Mouse (Mus musculus) myocyte (in vitro differentiated cells): ENCODE measurements around the gene Slc17a3. TPM values are rescaled to one million over a fixed set of nuclear protein-coding genes. Genes with fewer than 3 reads are reported as not detected.

Experiments
- H3K27me3 ChIP-seq: one replicate; pipeline ENCODE4 v1.6.1; 2011; ENCODE audit not compliant: control insufficient read depth, insufficient read depth, insufficient read length
- H3K36me3 ChIP-seq: one replicate; pipeline ENCODE4 v1.6.1; 2011; ENCODE audit not compliant: control insufficient read depth, insufficient read depth
- H3K4me2 ChIP-seq: one replicate; pipeline ENCODE4 v1.6.1; 2011; ENCODE audit warnings: low read depth, control low read depth
- H3K4me3 ChIP-seq: one replicate; pipeline ENCODE4 v1.5.1; 2011; ENCODE audit warnings: mild to moderate bottlenecking, control low read depth, moderate library complexity
- H3K79me2 ChIP-seq: one replicate; pipeline ENCODE4 v1.6.1; 2011; ENCODE audit not compliant: control insufficient read depth, insufficient read depth
- H3ac ChIP-seq: one replicate; pipeline ENCODE4 v1.6.1; 2011; ENCODE audit not compliant: control insufficient read depth, insufficient read length
- CEBPB ChIP-seq: IDR thresholded peaks from 2 replicates; pipeline ENCODE4 v1.6.1; 2011; ENCODE audit warnings: mild to moderate bottlenecking, moderate library complexity; ENCODE audit not compliant: poor library complexity, insufficient read depth, severe bottlenecking
- E2F4 ChIP-seq: IDR thresholded peaks from one replicate; pipeline ENCODE4 v1.6.1; 2011; ENCODE audit warnings: mild to moderate bottlenecking, control low read depth, moderate library complexity; ENCODE audit not compliant: insufficient read depth
- MAX ChIP-seq: IDR thresholded peaks from one replicate; pipeline ENCODE4 v1.6.1; 2011; ENCODE audit warnings: low read depth, mild to moderate bottlenecking, control low read depth
- MYOD1 ChIP-seq, 3 experiments: IDR thresholded peaks; one replicate each; pipeline ENCODE4 v1.6.1; 2011; ENCODE audit warnings: control low read depth in 2 of 3, low read depth in 2 of 3, mild to moderate bottlenecking in 2 of 3, moderate library complexity in 1 of 3; ENCODE audit not compliant: insufficient read length in 2 of 3, control insufficient read depth in 1 of 3
- MYOG ChIP-seq, 3 experiments: IDR thresholded peaks; one replicate each; pipeline ENCODE4 v1.6.1; 2011; ENCODE audit warnings: control low read depth in 2 of 3, low read depth in 2 of 3, mild to moderate bottlenecking in 2 of 3; ENCODE audit not compliant: insufficient read length in 2 of 3, control insufficient read depth in 1 of 3, insufficient read depth in 1 of 3
- POLR2A ChIP-seq: IDR thresholded peaks from one replicate; pipeline ENCODE4 v1.6.1; 2011; ENCODE audit warnings: low read depth, mild to moderate bottlenecking, control low read depth, moderate library complexity; ENCODE audit not compliant: insufficient read length
- POLR2AphosphoS2 ChIP-seq: IDR thresholded peaks from one replicate; pipeline ENCODE4 v1.6.1; 2011; ENCODE audit warnings: low read depth, control low read depth; ENCODE audit not compliant: insufficient read length
- REST ChIP-seq: IDR thresholded peaks from one replicate; pipeline ENCODE4 v1.6.1; 2011; ENCODE audit warnings: mild to moderate bottlenecking, control low read depth, moderate library complexity; ENCODE audit not compliant: insufficient read depth, insufficient read length
- SRF ChIP-seq: IDR thresholded peaks from one replicate; pipeline ENCODE4 v1.6.1; 2011; ENCODE audit warnings: low read depth; ENCODE audit not compliant: control insufficient read depth, insufficient read length
- TCF12 ChIP-seq: IDR thresholded peaks from one replicate; pipeline ENCODE4 v1.6.1; 2011; ENCODE audit warnings: mild to moderate bottlenecking, control low read depth; ENCODE audit not compliant: poor library complexity, insufficient read depth, severe bottlenecking
- TCF3 ChIP-seq: IDR thresholded peaks from one replicate; pipeline ENCODE4 v1.6.1; 2011; ENCODE audit warnings: low read depth, control low read depth; ENCODE audit not compliant: insufficient read length
- USF1 ChIP-seq: IDR thresholded peaks from one replicate; pipeline ENCODE4 v1.6.1; 2011; ENCODE audit warnings: low read depth, mild to moderate bottlenecking, control low read depth, moderate library complexity
- polyA plus RNA-seq: library from polyadenylated mRNA; unstranded; fragments of >200 nt; fragmentation: generic; extraction: Trizol; gene quantifications from one replicate; pipeline ENCODE4 v1.2.1, GENCODE M21; 2012; ENCODE audit warnings: missing spikeins

Slc17a3 gene
- not detected for polyA plus RNA-seq

DNA sequence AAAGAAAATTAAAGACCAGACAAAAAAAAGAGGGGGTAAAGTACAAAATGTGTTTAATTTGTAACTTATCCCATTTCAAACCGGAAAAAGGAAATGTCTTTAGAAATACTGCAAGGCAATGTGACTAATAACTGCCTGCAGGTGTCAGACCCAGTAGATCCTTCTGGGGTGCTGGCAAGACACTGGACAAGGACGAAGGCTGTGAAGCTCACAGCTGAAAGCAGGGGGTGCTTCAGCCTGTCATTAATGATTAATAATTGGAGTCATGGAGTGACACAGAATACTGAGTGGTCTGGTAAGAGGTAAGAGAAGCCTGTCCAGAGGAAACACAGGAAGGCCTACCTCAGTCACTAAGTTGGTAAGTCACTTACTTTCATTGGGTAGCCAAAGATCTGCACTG, at the start of gene Slc17a3:
TSS of gene Slc17a3 (plus strand) at position 127 of the 400 bp plus-strand sequence.
- Histone ChIP-seq H3K79me2 (no peaks in the 10 kb centered on the region), H3ac (no peak within 1 kb of the TSS), H3K36me3 (no peaks in the 10 kb centered on the region), H3K27me3 (no peaks in the 10 kb centered on the region), H3K4me3 (no peak within 1 kb of the TSS), H3K4me2 (no peak within 1 kb of the TSS)
- TF ChIP-seq POLR2AphosphoS2 (no peak), MYOG (IDR thresholded peaks at IDR 0.05; ENCODE audit: control insufficient read depth in 1 of 3, insufficient read depth in 1 of 3, insufficient read length in 2 of 3, low read depth in 2 of 3) (no peak), TCF12 (no peak), REST (no peak), MYOD1 (IDR thresholded peaks at IDR 0.05; ENCODE audit: control insufficient read depth in 1 of 3, insufficient read length in 2 of 3, low read depth in 2 of 3) (no peak), CEBPB (no peak), TCF3 (no peak), USF1 (no peak), E2F4 (no peak), POLR2A (no peak), MAX (no peak), SRF (no peak)

DNA sequence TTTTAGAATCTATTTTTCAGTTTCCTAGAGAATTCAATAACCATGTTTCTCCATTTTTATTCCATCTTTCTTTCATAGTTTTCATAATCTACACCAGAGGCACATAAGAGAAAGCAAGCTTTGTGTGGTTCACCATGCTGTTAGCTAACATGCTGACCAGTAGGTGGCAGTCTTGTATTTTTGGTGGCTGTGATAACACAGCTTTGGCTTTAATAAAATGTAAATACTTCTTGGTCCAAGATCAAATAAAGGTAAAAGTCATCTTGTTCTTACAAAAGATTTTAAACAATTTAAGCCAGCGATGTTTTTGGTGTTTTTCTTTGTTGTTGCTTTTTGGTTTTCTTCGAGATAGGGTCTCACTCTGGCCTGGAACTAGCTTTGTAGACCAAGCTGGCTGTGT, 46.7 kb upstream of the Slc17a3 start:
- Histone ChIP-seq H3ac (no peak overlapping the region), H3K27me3 (peaks cover 14% of the 10 kb centered on the region), H3K4me3 (no peak overlapping the region), H3K79me2 (no peaks in the 10 kb centered on the region), H3K4me2 (no peak overlapping the region), H3K36me3 (no peaks in the 10 kb centered on the region)
- TF ChIP-seq TCF12 (no peak), TCF3 (no peak), E2F4 (no peak), MYOG (IDR thresholded peaks at IDR 0.05; ENCODE audit: control insufficient read depth in 1 of 3, insufficient read depth in 1 of 3, insufficient read length in 2 of 3, low read depth in 2 of 3) (no peak), MAX (no peak), CEBPB (no peak), SRF (no peak), POLR2A (no peak), MYOD1 (IDR thresholded peaks at IDR 0.05; ENCODE audit: control insufficient read depth in 1 of 3, insufficient read length in 2 of 3, low read depth in 2 of 3) (no peak), POLR2AphosphoS2 (no peak), REST (no peak), USF1 (no peak)

DNA sequence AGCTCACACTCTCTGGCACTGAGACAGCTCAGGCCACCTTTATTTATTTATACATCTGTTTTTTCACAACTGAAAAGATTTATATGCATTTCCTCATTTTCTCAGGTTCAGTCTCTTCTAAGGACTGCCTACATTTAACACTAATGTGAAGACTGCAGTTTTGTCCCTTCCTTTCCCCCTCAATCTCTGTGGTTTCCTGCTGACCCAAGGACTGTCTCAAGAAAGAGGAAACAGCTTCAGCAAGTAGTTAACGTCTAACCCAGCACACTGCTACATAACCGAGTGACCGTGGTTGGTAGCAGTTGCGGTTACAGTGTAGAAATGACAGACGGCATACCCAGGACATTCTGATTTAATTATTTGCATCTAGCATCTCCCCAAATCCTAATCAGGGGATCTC, 39.8 kb upstream of the Slc17a3 start:
- H3K79me2 ChIP-seq: no peaks in the 10 kb centered on the region
- no peak overlapping the region for H3K4me2 ChIP-seq
- H3ac ChIP-seq: no peak overlapping the region
- TF ChIP-seq MAX (no peak), TCF3 (no peak), MYOD1 (IDR thresholded peaks at IDR 0.05; ENCODE audit: control insufficient read depth in 1 of 3, insufficient read length in 2 of 3, low read depth in 2 of 3) (no peak), USF1 (no peak), CEBPB (no peak)
- no peaks in the 10 kb centered on the region for H3K27me3 ChIP-seq
- no peak overlapping the region for H3K4me3 ChIP-seq
- H3K36me3 ChIP-seq: no peaks in the 10 kb centered on the region

DNA sequence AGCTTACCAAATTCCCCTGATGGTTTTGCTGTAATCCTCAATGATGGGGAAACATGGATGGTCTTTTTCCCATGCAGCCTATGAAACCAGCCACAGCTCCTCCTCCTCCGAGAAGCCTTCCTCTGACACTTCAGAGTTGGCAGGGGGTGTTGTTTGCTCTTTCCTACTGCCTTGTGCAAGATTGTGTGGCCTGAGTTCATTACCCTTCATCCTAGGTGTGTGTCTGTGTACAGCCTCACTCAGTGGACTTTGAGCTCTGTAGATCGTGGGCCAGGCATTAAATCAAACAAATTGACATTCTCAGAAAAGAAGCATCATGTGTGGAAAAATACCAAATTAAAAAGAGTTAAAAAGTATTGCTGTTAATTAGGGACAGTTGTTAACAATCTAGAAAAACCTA, 34.7 kb upstream of the Slc17a3 start:
- no peaks in the 10 kb centered on the region for H3K79me2 ChIP-seq
- no peaks in the 10 kb centered on the region for H3K36me3 ChIP-seq
- no peak overlapping the region for H3ac ChIP-seq
- H3K27me3 ChIP-seq: peaks cover 7% of the 10 kb centered on the region
- H3K4me3 ChIP-seq: no peak overlapping the region
- no peak overlapping the region for H3K4me2 ChIP-seq
- TF ChIP-seq MYOG (IDR thresholded peaks at IDR 0.05; ENCODE audit: control insufficient read depth in 1 of 3, insufficient read depth in 1 of 3, insufficient read length in 2 of 3, low read depth in 2 of 3): no peak
- TF ChIP-seq TCF3: no peak
- no peak for TF ChIP-seq SRF
- no peak for TF ChIP-seq E2F4
- no peak for TF ChIP-seq MAX
- no peak for TF ChIP-seq USF1
- no peak for TF ChIP-seq MYOD1 (IDR thresholded peaks at IDR 0.05; ENCODE audit: control insufficient read depth in 1 of 3, insufficient read length in 2 of 3, low read depth in 2 of 3)
- TF ChIP-seq POLR2AphosphoS2: no peak
- TF ChIP-seq POLR2A: no peak
- TF ChIP-seq TCF12: no peak

DNA sequence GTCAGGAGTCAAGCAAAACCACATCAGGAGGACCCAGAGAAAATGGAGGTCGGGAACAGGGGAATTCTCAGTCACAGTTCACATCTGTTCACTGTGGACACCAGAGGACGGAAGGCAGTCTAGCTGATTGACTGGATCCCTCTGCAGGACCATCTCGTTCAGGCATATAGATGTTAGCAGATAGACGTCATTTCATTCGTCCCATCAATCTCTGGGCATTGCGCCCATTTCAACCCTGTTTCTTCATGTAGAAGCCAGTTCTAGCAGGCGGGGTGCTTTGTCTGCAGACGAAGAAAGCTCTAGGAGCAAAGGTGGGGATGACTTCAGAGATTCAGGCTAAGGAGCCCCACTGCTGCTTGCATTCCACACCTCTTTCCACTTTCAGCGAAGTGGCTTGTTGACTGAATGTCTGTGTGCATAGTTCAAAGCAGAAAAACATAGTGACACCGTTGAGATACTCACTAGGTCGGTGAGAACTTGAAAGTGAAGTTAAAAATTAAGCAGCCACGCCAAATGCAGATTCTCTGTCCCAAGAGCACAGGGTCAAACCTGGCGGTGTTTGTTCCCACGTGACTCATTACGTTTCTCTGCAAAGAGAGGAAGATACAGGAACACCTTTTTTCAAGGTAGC, 32.7 kb upstream of the Slc17a3 start, which contains the start of gene Slc17a2:
TSS of gene Slc17a2 (plus strand) at position 572 of the 631 bp plus-strand sequence.
- H3K4me3 ChIP-seq: no peak within 1 kb of the TSS
- no peaks in the 10 kb centered on the region for H3K79me2 ChIP-seq
- TF ChIP-seq POLR2AphosphoS2 (no peak), POLR2A (no peak), TCF3 (no peak), MAX (no peak), MYOG (IDR thresholded peaks at IDR 0.05; ENCODE audit: control insufficient read depth in 1 of 3, insufficient read depth in 1 of 3, insufficient read length in 2 of 3, low read depth in 2 of 3) (no peak)
- no peak within 1 kb of the TSS for H3ac ChIP-seq
- H3K27me3 ChIP-seq: peaks cover 7% of the 10 kb centered on the region
- H3K4me2 ChIP-seq: no peak within 1 kb of the TSS
- no peaks in the 10 kb centered on the region for H3K36me3 ChIP-seq
